Mouse (Mus musculus) myocyte (in vitro differentiated cells): ENCODE data around the gene Nme8. TPM values are rescaled to one million over a fixed set of nuclear protein-coding genes. Genes with fewer than 3 reads are reported as not detected.

ENCODE experiments used
- H3K27me3 ChIP-seq: one replicate; pipeline ENCODE4 v1.6.1; 2011; ENCODE audit not compliant: control insufficient read depth, insufficient read depth, insufficient read length
- H3K36me3 ChIP-seq: one replicate; pipeline ENCODE4 v1.6.1; 2011; ENCODE audit not compliant: control insufficient read depth, insufficient read depth
- H3K4me2 ChIP-seq: one replicate; pipeline ENCODE4 v1.6.1; 2011; ENCODE audit warnings: low read depth, control low read depth
- H3K4me3 ChIP-seq: one replicate; pipeline ENCODE4 v1.5.1; 2011; ENCODE audit warnings: mild to moderate bottlenecking, control low read depth, moderate library complexity
- H3K79me2 ChIP-seq: one replicate; pipeline ENCODE4 v1.6.1; 2011; ENCODE audit not compliant: control insufficient read depth, insufficient read depth
- H3ac ChIP-seq: one replicate; pipeline ENCODE4 v1.6.1; 2011; ENCODE audit not compliant: control insufficient read depth, insufficient read length
- CEBPB ChIP-seq: IDR thresholded peaks from 2 replicates; pipeline ENCODE4 v1.6.1; 2011; ENCODE audit warnings: mild to moderate bottlenecking, moderate library complexity; ENCODE audit not compliant: poor library complexity, insufficient read depth, severe bottlenecking
- E2F4 ChIP-seq: IDR thresholded peaks from one replicate; pipeline ENCODE4 v1.6.1; 2011; ENCODE audit warnings: mild to moderate bottlenecking, control low read depth, moderate library complexity; ENCODE audit not compliant: insufficient read depth
- MAX ChIP-seq: IDR thresholded peaks from one replicate; pipeline ENCODE4 v1.6.1; 2011; ENCODE audit warnings: low read depth, mild to moderate bottlenecking, control low read depth
- MYOD1 ChIP-seq, 3 experiments: IDR thresholded peaks; one replicate each; pipeline ENCODE4 v1.6.1; 2011; ENCODE audit warnings: control low read depth in 2 of 3, low read depth in 2 of 3, mild to moderate bottlenecking in 2 of 3, moderate library complexity in 1 of 3; ENCODE audit not compliant: insufficient read length in 2 of 3, control insufficient read depth in 1 of 3
- MYOG ChIP-seq, 3 experiments: IDR thresholded peaks; one replicate each; pipeline ENCODE4 v1.6.1; 2011; ENCODE audit warnings: control low read depth in 2 of 3, low read depth in 2 of 3, mild to moderate bottlenecking in 2 of 3; ENCODE audit not compliant: insufficient read length in 2 of 3, control insufficient read depth in 1 of 3, insufficient read depth in 1 of 3
- POLR2A ChIP-seq: IDR thresholded peaks from one replicate; pipeline ENCODE4 v1.6.1; 2011; ENCODE audit warnings: low read depth, mild to moderate bottlenecking, control low read depth, moderate library complexity; ENCODE audit not compliant: insufficient read length
- POLR2AphosphoS2 ChIP-seq: IDR thresholded peaks from one replicate; pipeline ENCODE4 v1.6.1; 2011; ENCODE audit warnings: low read depth, control low read depth; ENCODE audit not compliant: insufficient read length
- REST ChIP-seq: IDR thresholded peaks from one replicate; pipeline ENCODE4 v1.6.1; 2011; ENCODE audit warnings: mild to moderate bottlenecking, control low read depth, moderate library complexity; ENCODE audit not compliant: insufficient read depth, insufficient read length
- SRF ChIP-seq: IDR thresholded peaks from one replicate; pipeline ENCODE4 v1.6.1; 2011; ENCODE audit warnings: low read depth; ENCODE audit not compliant: control insufficient read depth, insufficient read length
- TCF12 ChIP-seq: IDR thresholded peaks from one replicate; pipeline ENCODE4 v1.6.1; 2011; ENCODE audit warnings: mild to moderate bottlenecking, control low read depth; ENCODE audit not compliant: poor library complexity, insufficient read depth, severe bottlenecking
- TCF3 ChIP-seq: IDR thresholded peaks from one replicate; pipeline ENCODE4 v1.6.1; 2011; ENCODE audit warnings: low read depth, control low read depth; ENCODE audit not compliant: insufficient read length
- USF1 ChIP-seq: IDR thresholded peaks from one replicate; pipeline ENCODE4 v1.6.1; 2011; ENCODE audit warnings: low read depth, mild to moderate bottlenecking, control low read depth, moderate library complexity
- polyA plus RNA-seq: library from polyadenylated mRNA; unstranded; fragments of >200 nt; fragmentation: generic; extraction: Trizol; gene quantifications from one replicate; pipeline ENCODE4 v1.2.1, GENCODE M21; 2012; ENCODE audit warnings: missing spikeins

Nme8 gene
- polyA plus RNA-seq, 1 experiment, result not detected

GRCm38 (mm10) chr13:19698524-19699173 is 1.1 kb upstream of the Nme8 start:
- TF ChIP-seq POLR2AphosphoS2 (no peak), MAX (no peak), REST (no peak), SRF (no peak), POLR2A (no peak), TCF3 (no peak)
- peaks cover 7% of the 10 kb centered on the region for H3K27me3 ChIP-seq
- H3K4me3 ChIP-seq, result no peak overlapping the region
- no peaks in the 10 kb centered on the region for H3K36me3 ChIP-seq
- H3K79me2 ChIP-seq, result no peaks in the 10 kb centered on the region
- no peak overlapping the region for H3K4me2 ChIP-seq
- no peak overlapping the region for H3ac ChIP-seq

- no peak for TF ChIP-seq POLR2AphosphoS2
- TF ChIP-seq MYOD1 (IDR thresholded peaks at IDR 0.05; ENCODE audit: control insufficient read depth in 1 of 3, insufficient read length in 2 of 3, low read depth in 2 of 3), result no peak
- TF ChIP-seq CEBPB, result no peak
- no peak for TF ChIP-seq REST
- TF ChIP-seq MAX, result no peak
- TF ChIP-seq E2F4, result no peak
- TF ChIP-seq SRF, result no peak
- TF ChIP-seq MYOG (IDR thresholded peaks at IDR 0.05; ENCODE audit: control insufficient read depth in 1 of 3, insufficient read depth in 1 of 3, insufficient read length in 2 of 3, low read depth in 2 of 3), result no peak
- no peak for TF ChIP-seq TCF12
- TF ChIP-seq POLR2A, result no peak
- TF ChIP-seq USF1, result no peak
- TF ChIP-seq TCF3, result no peak
- no peak overlapping the region for H3ac ChIP-seq
- H3K4me3 ChIP-seq, result no peak overlapping the region
- H3K79me2 ChIP-seq, result no peaks in the 10 kb centered on the region
- no peak overlapping the region for H3K4me2 ChIP-seq
- peaks cover 5% of the 10 kb centered on the region for H3K27me3 ChIP-seq
- no peaks in the 10 kb centered on the region for H3K36me3 ChIP-seq
These were observed 7.2 kb downstream of the Nme8 start for GRCm38 (mm10) chr13:19690417-19690816.

- peaks cover 5% of the 10 kb centered on the region for H3K27me3 ChIP-seq
- no peak overlapping the region for H3ac ChIP-seq
- no peak overlapping the region for H3K4me2 ChIP-seq
- H3K79me2 ChIP-seq, result no peaks in the 10 kb centered on the region
- H3K4me3 ChIP-seq, result no peak overlapping the region
- no peaks in the 10 kb centered on the region for H3K36me3 ChIP-seq
- no peak for TF ChIP-seq SRF
- no peak for TF ChIP-seq POLR2AphosphoS2
- no peak for TF ChIP-seq MYOD1 (IDR thresholded peaks at IDR 0.05; ENCODE audit: control insufficient read depth in 1 of 3, insufficient read length in 2 of 3, low read depth in 2 of 3)
- no peak for TF ChIP-seq TCF3
- TF ChIP-seq REST, result no peak
- no peak for TF ChIP-seq CEBPB
- no peak for TF ChIP-seq POLR2A
- no peak for TF ChIP-seq USF1
- TF ChIP-seq MAX, result no peak
- TF ChIP-seq MYOG (IDR thresholded peaks at IDR 0.05; ENCODE audit: control insufficient read depth in 1 of 3, insufficient read depth in 1 of 3, insufficient read length in 2 of 3, low read depth in 2 of 3), result no peak
- TF ChIP-seq TCF12, result no peak
- TF ChIP-seq E2F4, result no peak
These were observed 7.6 kb downstream of the Nme8 start for GRCm38 (mm10) chr13:19689971-19690370.

- no peaks in the 10 kb centered on the region for H3K79me2 ChIP-seq
- TF ChIP-seq TCF3 (no peak), CEBPB (no peak), E2F4 (no peak), REST (no peak), MAX (no peak), MYOD1 (IDR thresholded peaks at IDR 0.05; ENCODE audit: control insufficient read depth in 1 of 3, insufficient read length in 2 of 3, low read depth in 2 of 3) (no peak), MYOG (IDR thresholded peaks at IDR 0.05; ENCODE audit: control insufficient read depth in 1 of 3, insufficient read depth in 1 of 3, insufficient read length in 2 of 3, low read depth in 2 of 3) (no peak), SRF (no peak), USF1 (no peak), POLR2AphosphoS2 (no peak), POLR2A (no peak), TCF12 (no peak)
These were observed 13.6 kb downstream of the Nme8 start for GRCm38 (mm10) chr13:19684007-19684406.

More at GRCm38 (mm10) chr13:19684007-19684406, 13.6 kb downstream of the Nme8 start:
- no peak overlapping the region for H3ac ChIP-seq
- H3K27me3 ChIP-seq, result no peaks in the 10 kb centered on the region
- H3K4me3 ChIP-seq, result no peak overlapping the region
- H3K36me3 ChIP-seq, result no peaks in the 10 kb centered on the region
- no peak overlapping the region for H3K4me2 ChIP-seq
